Mouse (Mus musculus): ENCODE results near the gene Mrtfb. TPM values are rescaled to one million over a fixed set of nuclear protein-coding genes. Genes with fewer than 3 reads are reported as not detected.

The Mrtfb gene
- total RNA-seq, 2 experiments from 2014 or later: 28.7 to 29.9 TPM

DNA sequence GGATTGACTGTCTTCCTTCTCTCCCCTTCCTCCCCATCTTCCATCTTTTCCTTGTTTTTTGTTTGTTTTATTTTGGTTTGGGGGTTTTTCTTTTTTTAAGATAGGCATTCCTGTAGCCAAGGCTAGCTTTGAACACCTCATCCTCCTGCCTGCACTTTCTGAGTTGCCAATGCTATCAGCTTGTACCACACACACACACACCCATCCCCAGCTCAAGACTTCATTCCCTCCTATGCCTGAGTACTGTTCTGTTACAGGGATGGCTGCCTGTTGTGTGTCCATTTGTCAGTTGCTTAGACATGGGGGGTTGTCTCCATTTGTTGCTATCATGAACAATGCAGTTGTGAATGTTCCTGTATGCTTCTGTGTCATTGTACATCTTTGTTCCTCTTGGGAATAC lies 202.3 kb downstream of the Mrtfb start:
- DNase-seq: no peak
- intact Hi-C loops (cut with DNase I): no loop called here

DNA sequence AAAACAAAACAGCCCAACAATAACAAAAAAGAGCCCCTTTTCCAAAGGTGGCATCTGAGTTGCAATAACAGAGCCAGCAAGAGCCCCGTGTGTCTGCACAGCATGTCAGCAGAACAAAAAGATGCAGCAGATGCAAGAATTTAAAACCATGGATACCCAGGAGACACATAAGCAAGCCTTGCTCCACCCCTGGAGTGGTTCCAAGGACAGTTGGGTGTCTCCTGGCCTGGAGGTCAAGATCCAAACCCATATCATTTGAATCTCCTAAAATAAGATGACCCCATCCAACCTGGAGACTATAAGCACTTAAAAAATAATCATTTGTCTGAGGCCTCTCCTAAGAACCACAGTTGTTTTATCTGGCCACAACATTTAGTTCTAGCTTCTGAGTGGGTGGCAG lies 203.8 kb downstream of the Mrtfb start:
- DNase-seq: no peak
- intact Hi-C loops (cut with DNase I): no loop called here

GRCm38 (mm10) chr16:13460777-13461408 lies 204.6 kb downstream of the Mrtfb start:
- no peak for DNase-seq
- intact Hi-C loops (cut with DNase I): no loop called here

DNA sequence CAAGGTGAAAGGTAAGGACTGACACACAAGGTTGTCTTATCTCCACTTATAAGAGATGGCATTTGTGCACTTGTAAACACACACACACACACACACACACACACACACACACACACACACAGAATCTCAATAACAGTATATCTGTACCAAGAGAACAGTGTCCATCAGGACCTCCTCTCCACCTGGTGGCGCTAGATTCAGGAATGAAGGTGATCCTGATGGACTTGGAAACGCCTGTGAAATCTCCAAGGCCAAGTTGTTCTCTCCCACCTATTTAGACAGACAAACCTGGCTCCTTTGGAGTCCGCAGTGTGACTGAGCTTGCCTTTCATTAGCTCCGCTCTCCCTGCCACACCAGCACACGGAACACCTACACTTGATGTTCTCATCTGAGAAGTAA lies 208.4 kb downstream of the Mrtfb start:
- no peak for DNase-seq
- intact Hi-C loops (cut with DNase I): no loop called here

Small RNAs within 50 kb of the gene (microRNA-seq; reads per million reads assigned to microRNA genes)
- 174 to 226 reads per million in 2 experiments for gene Mir193b (ENCODE audit: borderline number of aligned reads in 2 of 2)
- gene Mir365-1 (ENCODE audit: borderline number of aligned reads in 2 of 2): 0 to 1.4 reads per million in 2 experiments

Other genes starting within 250 kb of the Mrtfb start
- gene Ercc4, start 146.8 kb upstream of the Mrtfb start, total RNA-seq (2021): 1 to 10 TPM; 7.9 to 8.8 TPM